Mouse (Mus musculus) liver, embryonic 16.5 days (tissue): ENCODE data around the gene Casd1. TPM values are rescaled to one million over a fixed set of nuclear protein-coding genes. Genes with fewer than 3 reads are reported as not detected.
"Not testable (repeated sequence)": the region's sequence is repeated elsewhere in the genome, so short reads cannot be mapped to it uniquely, and the experiment has no call there.

Source experiments
- ATAC-seq: fragments of 200-750 bp; cut with Nextera tagmentation; 2 replicates; pipeline ENCODE4 v1.8.0; 2017; ENCODE audit warnings: low read depth, mild to moderate bottlenecking, moderate number of reproducible peaks, moderate library complexity
- H3K27ac ChIP-seq: fragments of 300-500 bp; sonication (generic); 2 replicates; pipeline ENCODE4 v1.5.1; 2014; ENCODE audit warnings: mild to moderate bottlenecking, low read length
- H3K27me3 ChIP-seq: fragments of 300-500 bp; sonication (generic); 2 replicates; pipeline ENCODE4 v1.6.1; 2014; ENCODE audit warnings: low read depth, low read length, mixed read lengths; ENCODE audit not compliant: control insufficient read depth, insufficient read depth
- H3K36me3 ChIP-seq: fragments of 300-500 bp; sonication (generic); 2 replicates; pipeline ENCODE4 v1.6.1; 2014; ENCODE audit warnings: mild to moderate bottlenecking; ENCODE audit not compliant: control insufficient read depth, insufficient read depth
- H3K4me1 ChIP-seq: fragments of 300-500 bp; sonication (generic); 2 replicates; pipeline ENCODE4 v1.6.1; 2014; ENCODE audit warnings: low read depth, low read length, mixed read lengths; ENCODE audit not compliant: control insufficient read depth
- H3K4me2 ChIP-seq: fragments of 300-500 bp; sonication (generic); 2 replicates; pipeline ENCODE4 v1.6.1; 2014; ENCODE audit warnings: low read depth, low read length, mixed read lengths
- H3K4me3 ChIP-seq: fragments of 300-500 bp; sonication (generic); 2 replicates; pipeline ENCODE4 v1.5.1; 2014; ENCODE audit warnings: low read depth, mild to moderate bottlenecking, low read length
- H3K9ac ChIP-seq: fragments of 300-500 bp; sonication (generic); 2 replicates; pipeline ENCODE4 v1.6.1; 2014; ENCODE audit warnings: low read depth, low read length
- H3K9me3 ChIP-seq: fragments of 300-500 bp; sonication (generic); replicated peaks from 2 replicates; pipeline ENCODE4 v1.6.1; 2016; ENCODE audit warnings: low read length; ENCODE audit not compliant: control insufficient read depth
- WGBS: fragments of 180-500 bp; shearing (Covaris S2); extraction: QIAGEN DNeasy Blood & Tissue Kit; methylation state at CpG from one replicate; pipeline ENCODE4 v1.1.7; 2014; ENCODE audit not compliant: insufficient replicate concordance; 5-methylcytosine and 5-hydroxymethylcytosine counted together
- polyA plus RNA-seq: library from polyadenylated mRNA; unstranded; fragments of >200 nt; fragmentation: Nextera tagmentation; extraction: Ambion mirVana; gene quantifications from 2 replicates; pipeline ENCODE4 v1.2.1, GENCODE M21; 2015

Gene Casd1
- polyA plus RNA-seq, 1 experiment from 2014 or later, result 6.4 TPM

- Histone ChIP-seq H3K27me3 (no peaks in the 10 kb centered on the region), H3K9ac (no peak overlapping the region), H3K9me3 (no peaks in the 10 kb centered on the region), H3K36me3 (no peaks in the 10 kb centered on the region), H3K4me2 (no peak overlapping the region), H3K4me3 (no peak overlapping the region), H3K4me1 (no peaks in the 10 kb centered on the region), H3K27ac (no peak overlapping the region)
- WGBS, result 40% methylated on average over 1 of the region's 1 CpGs
- no peak for ATAC-seq
Observed at GRCm38 (mm10) chr6:4634804-4635203, 34.2 kb downstream of the Casd1 start.

- Histone ChIP-seq H3K9me3 (no peaks in the 10 kb centered on the region), H3K4me1 (no peaks in the 10 kb centered on the region), H3K4me3 (no peak overlapping the region), H3K9ac (no peak overlapping the region), H3K4me2 (no peak overlapping the region), H3K27ac (no peak overlapping the region), H3K27me3 (no peaks in the 10 kb centered on the region), H3K36me3 (no peaks in the 10 kb centered on the region)
- ATAC-seq, result no peak
- WGBS, result 86% methylated on average over 7 of the region's 7 CpGs
Observed at GRCm38 (mm10) chr6:4642068-4642467, 41.4 kb downstream of the Casd1 start.

GRCm38 (mm10) chr6:4647351-4647750 is 46.7 kb downstream of the Casd1 start:
- no peak overlapping the region for H3K27ac ChIP-seq
- no peak overlapping the region for H3K4me3 ChIP-seq
- H3K27me3 ChIP-seq, result no peaks in the 10 kb centered on the region
- 27% methylated on average over 3 of the region's 3 CpGs for WGBS
- ATAC-seq, result no peak
- no peak overlapping the region for H3K9ac ChIP-seq
- no peaks in the 10 kb centered on the region for H3K4me1 ChIP-seq
- H3K4me2 ChIP-seq, result no peak overlapping the region
- no peaks in the 10 kb centered on the region for H3K36me3 ChIP-seq
- no peaks in the 10 kb centered on the region for H3K9me3 ChIP-seq

DNA sequence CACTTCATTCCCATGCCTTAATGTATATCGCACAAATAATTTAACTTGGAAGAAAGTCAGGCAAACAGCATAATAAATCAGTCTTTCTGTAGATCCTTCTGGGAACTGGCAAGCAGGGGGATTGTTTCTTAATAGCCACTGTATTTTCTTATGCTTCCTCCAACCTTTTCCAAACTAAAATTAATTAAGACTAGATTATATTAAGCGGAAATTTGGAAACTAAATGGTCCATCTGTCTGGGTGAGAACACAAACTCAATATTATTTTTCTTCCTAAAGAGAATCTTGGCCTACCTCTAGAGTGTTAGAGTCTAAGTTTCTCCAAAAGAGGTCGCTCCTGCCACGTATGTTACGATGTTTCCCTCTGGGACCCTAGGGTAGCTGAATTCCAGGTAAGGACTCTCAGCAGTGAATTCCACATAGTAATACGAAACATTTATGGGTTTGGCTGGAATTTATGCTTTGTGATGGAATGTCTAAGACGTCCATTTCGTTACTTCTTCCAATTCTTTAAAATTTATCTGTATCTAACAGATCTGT is 52.0 kb downstream of the Casd1 start:
- Histone ChIP-seq H3K27ac (no peak overlapping the region), H3K9ac (no peak overlapping the region), H3K4me2 (no peak overlapping the region), H3K36me3 (no peaks in the 10 kb centered on the region), H3K4me3 (no peak overlapping the region), H3K27me3 (no peaks in the 10 kb centered on the region), H3K9me3 (no peaks in the 10 kb centered on the region), H3K4me1 (no peaks in the 10 kb centered on the region)
- ATAC-seq, result no peak
- 70% methylated on average over 8 of the region's 8 CpGs for WGBS

- H3K4me2 ChIP-seq, H3K4me3 ChIP-seq, H3K9me3 ChIP-seq, ATAC-seq, H3K36me3 ChIP-seq, H3K4me1 ChIP-seq, H3K27me3 ChIP-seq, H3K9ac ChIP-seq, H3K27ac ChIP-seq: not testable (repeated sequence)
- 69% methylated on average over 12 of the region's 12 CpGs for WGBS
Observed at GRCm38 (mm10) chr6:4653741-4654140, 53.1 kb downstream of the Casd1 start.

GRCm38 (mm10) chr6:4655466-4655865 is 54.8 kb downstream of the Casd1 start:
- 20% methylated on average over 5 of the region's 5 CpGs for WGBS

GRCm38 (mm10) chr6:4655924-4656323 is 55.3 kb downstream of the Casd1 start:
- H3K4me2 ChIP-seq, result no peak overlapping the region
- H3K27me3 ChIP-seq, result no peaks in the 10 kb centered on the region
- H3K9me3 ChIP-seq, result no peaks in the 10 kb centered on the region
- no peak overlapping the region for H3K9ac ChIP-seq
- 83% methylated on average over 4 of the region's 4 CpGs for WGBS
- no peaks in the 10 kb centered on the region for H3K36me3 ChIP-seq
- H3K27ac ChIP-seq, result no peak overlapping the region
- no peaks in the 10 kb centered on the region for H3K4me1 ChIP-seq
- no peak overlapping the region for H3K4me3 ChIP-seq
- no peak for ATAC-seq

More at GRCm38 (mm10) chr6:4655466-4655865, 54.8 kb downstream of the Casd1 start:
- no peaks in the 10 kb centered on the region for H3K27me3 ChIP-seq
- no peak for ATAC-seq
- no peak overlapping the region for H3K4me3 ChIP-seq
- H3K4me1 ChIP-seq, result no peaks in the 10 kb centered on the region
- H3K9ac ChIP-seq, result no peak overlapping the region
- H3K36me3 ChIP-seq, result no peaks in the 10 kb centered on the region
- H3K9me3 ChIP-seq, result no peaks in the 10 kb centered on the region
- H3K27ac ChIP-seq, result no peak overlapping the region
- H3K4me2 ChIP-seq, result no peak overlapping the region

DNA sequence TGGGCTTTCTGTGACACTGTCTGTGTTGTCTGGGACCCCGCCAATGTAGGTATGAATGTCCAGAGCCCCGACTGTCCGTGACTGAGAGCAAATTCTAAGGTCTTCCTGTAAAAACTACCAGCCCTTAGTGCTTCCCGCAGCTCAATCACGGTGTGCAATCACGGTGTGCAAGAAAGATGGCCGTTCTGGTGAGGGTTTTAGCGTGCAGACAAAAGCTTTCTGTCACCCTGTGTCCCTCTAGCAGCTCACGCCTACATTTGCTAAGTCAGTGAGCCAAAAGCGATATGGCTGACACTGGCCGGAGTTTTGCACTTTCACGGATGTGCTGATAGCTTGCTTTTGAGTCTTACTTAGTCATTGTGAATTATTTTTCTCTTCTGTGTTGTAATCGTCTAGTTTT is 58.2 kb downstream of the Casd1 start:
- Histone ChIP-seq H3K9ac (no peak overlapping the region), H3K36me3 (no peaks in the 10 kb centered on the region), H3K4me2 (no peak overlapping the region), H3K27me3 (no peaks in the 10 kb centered on the region), H3K4me1 (no peaks in the 10 kb centered on the region), H3K27ac (no peak overlapping the region), H3K4me3 (no peak overlapping the region), H3K9me3 (no peaks in the 10 kb centered on the region)
- ATAC-seq, result no peak
- WGBS, result 64% methylated on average over 13 of the region's 13 CpGs

GRCm38 (mm10) chr6:4663516-4663915 is 62.9 kb downstream of the Casd1 start:
- Histone ChIP-seq H3K27me3 (no peaks in the 10 kb centered on the region), H3K9ac (no peak overlapping the region), H3K9me3 (no peaks in the 10 kb centered on the region), H3K4me1 (no peaks in the 10 kb centered on the region), H3K4me3 (no peak overlapping the region), H3K4me2 (no peak overlapping the region), H3K36me3 (no peaks in the 10 kb centered on the region), H3K27ac (no peak overlapping the region)
- 15% methylated on average over 2 of the region's 2 CpGs for WGBS
- ATAC-seq, result no peak
